Mouse (Mus musculus): ENCODE results near the gene Padi3. TPM values are rescaled to one million over a fixed set of nuclear protein-coding genes. Genes with fewer than 3 reads are reported as not detected.

The Padi3 gene
- total and polyA plus RNA-seq, 2 experiments from 2014 or later: 0.05 TPM; not detected in 1

- H3K4me2 ChIP-seq (ENCODE audit: low read depth, low read length): no peak overlapping the region
- WGBS: 71% methylated on average over 8 of the region's 8 CpGs
- no peak overlapping the region for H3K9ac ChIP-seq (replicated peaks; ENCODE audit: low read length)
- TF ChIP-seq CTCF (IDR thresholded peaks at IDR 0.05; ENCODE audit: low read depth): no peak
- H3K27ac ChIP-seq: no peak overlapping the region
- no peaks in the 10 kb centered on the region for H3K4me1 ChIP-seq (ENCODE audit: insufficient read depth, low read length)
- H3K36me3 ChIP-seq (ENCODE audit: insufficient read depth, low read length): no peaks in the 10 kb centered on the region
- H3K4me3 ChIP-seq (ENCODE audit: low read length): no peak overlapping the region
- ATAC-seq (no peak), DNase-seq (ENCODE audit: low spot score) (no peak)
- H3K9me3 ChIP-seq (ENCODE audit: low read length): no peaks in the 10 kb centered on the region
- H3K27me3 ChIP-seq (ENCODE audit: insufficient read depth, low read length): no peaks in the 10 kb centered on the region
Measured at GRCm38 (mm10) chr4:140812191-140812590, 1.7 kb upstream of the Padi3 start.

- TF ChIP-seq CTCF (IDR thresholded peaks at IDR 0.05; ENCODE audit: low read depth): no peak
- no peak for DNase-seq (ENCODE audit: low spot score)
- H3K9ac ChIP-seq (replicated peaks; ENCODE audit: low read length): no peak overlapping the region
- no peak overlapping the region for H3K4me2 ChIP-seq (ENCODE audit: low read depth, low read length)
- H3K9me3 ChIP-seq (ENCODE audit: low read length): no peaks in the 10 kb centered on the region
- ATAC-seq: no peak
- WGBS: 84% methylated on average over 8 of the region's 8 CpGs
- H3K4me3 ChIP-seq (ENCODE audit: low read length): no peak overlapping the region
- no peaks in the 10 kb centered on the region for H3K4me1 ChIP-seq (ENCODE audit: insufficient read depth, low read length)
- H3K27me3 ChIP-seq (ENCODE audit: insufficient read depth, low read length): no peaks in the 10 kb centered on the region
- H3K27ac ChIP-seq: no peak overlapping the region
- H3K36me3 ChIP-seq (ENCODE audit: insufficient read depth, low read length): no peaks in the 10 kb centered on the region
Measured at GRCm38 (mm10) chr4:140809118-140809517, 1.3 kb downstream of the Padi3 start.

- H3K4me3 ChIP-seq (ENCODE audit: low read length): no peak overlapping the region
- H3K36me3 ChIP-seq (ENCODE audit: insufficient read depth, low read length): no peaks in the 10 kb centered on the region
- TF ChIP-seq CTCF (IDR thresholded peaks at IDR 0.05; ENCODE audit: low read depth): no peak
- H3K27ac ChIP-seq: no peak overlapping the region
- DNase-seq (ENCODE audit: low spot score) (no peak), ATAC-seq (no peak)
- H3K9me3 ChIP-seq (ENCODE audit: low read length): no peaks in the 10 kb centered on the region
- no peak overlapping the region for H3K4me2 ChIP-seq (ENCODE audit: low read depth, low read length)
- H3K9ac ChIP-seq (replicated peaks; ENCODE audit: low read length): no peak overlapping the region
- no peaks in the 10 kb centered on the region for H3K4me1 ChIP-seq (ENCODE audit: insufficient read depth, low read length)
- no peaks in the 10 kb centered on the region for H3K27me3 ChIP-seq (ENCODE audit: insufficient read depth, low read length)
- 88% methylated on average over 9 of the region's 9 CpGs for WGBS
Measured at GRCm38 (mm10) chr4:140804601-140805000, 5.8 kb downstream of the Padi3 start.

- 82% methylated on average over 3 of the region's 3 CpGs for WGBS
- Histone ChIP-seq H3K4me2 (ENCODE audit: low read depth, low read length) (no peak overlapping the region), H3K9ac (replicated peaks; ENCODE audit: low read length) (no peak overlapping the region), H3K36me3 (ENCODE audit: insufficient read depth, low read length) (no peaks in the 10 kb centered on the region), H3K27ac (no peak overlapping the region), H3K4me1 (ENCODE audit: insufficient read depth, low read length) (no peaks in the 10 kb centered on the region), H3K4me3 (ENCODE audit: low read length) (no peak overlapping the region), H3K9me3 (ENCODE audit: low read length) (no peaks in the 10 kb centered on the region), H3K27me3 (ENCODE audit: insufficient read depth, low read length) (no peaks in the 10 kb centered on the region)
- DNase-seq (ENCODE audit: low spot score) (no peak), ATAC-seq (no peak)
- TF ChIP-seq CTCF (IDR thresholded peaks at IDR 0.05; ENCODE audit: low read depth): no peak
Measured at GRCm38 (mm10) chr4:140801364-140801763, 9.1 kb downstream of the Padi3 start.

GRCm38 (mm10) chr4:140796786-140797185, 13.7 kb downstream of the Padi3 start:
- Histone ChIP-seq H3K36me3 (ENCODE audit: insufficient read depth, low read length) (no peaks in the 10 kb centered on the region), H3K27ac (no peak overlapping the region), H3K4me3 (ENCODE audit: low read length) (no peak overlapping the region), H3K4me2 (ENCODE audit: low read depth, low read length) (no peak overlapping the region), H3K9ac (replicated peaks; ENCODE audit: low read length) (no peak overlapping the region), H3K27me3 (ENCODE audit: insufficient read depth, low read length) (no peaks in the 10 kb centered on the region), H3K4me1 (ENCODE audit: insufficient read depth, low read length) (no peaks in the 10 kb centered on the region), H3K9me3 (ENCODE audit: low read length) (no peaks in the 10 kb centered on the region)
- 80% methylated on average over 3 of the region's 3 CpGs for WGBS
- DNase-seq (ENCODE audit: low spot score) (no peak), ATAC-seq (no peak)
- no peak for TF ChIP-seq CTCF (IDR thresholded peaks at IDR 0.05; ENCODE audit: low read depth)

GRCm38 (mm10) chr4:140794678-140795077, 15.8 kb downstream of the Padi3 start:
- Histone ChIP-seq H3K27ac (no peak overlapping the region), H3K4me3 (ENCODE audit: low read length) (no peak overlapping the region), H3K4me1 (ENCODE audit: insufficient read depth, low read length) (no peaks in the 10 kb centered on the region), H3K36me3 (ENCODE audit: insufficient read depth, low read length) (no peaks in the 10 kb centered on the region), H3K27me3 (ENCODE audit: insufficient read depth, low read length) (no peaks in the 10 kb centered on the region), H3K4me2 (ENCODE audit: low read depth, low read length) (no peak overlapping the region), H3K9me3 (ENCODE audit: low read length) (no peaks in the 10 kb centered on the region), H3K9ac (replicated peaks; ENCODE audit: low read length) (no peak overlapping the region)
- no peak for DNase-seq (ENCODE audit: low spot score)
- WGBS: 80% methylated on average over 9 of the region's 9 CpGs
- no peak for ATAC-seq
- no peak for TF ChIP-seq CTCF (IDR thresholded peaks at IDR 0.05; ENCODE audit: low read depth)

GRCm38 (mm10) chr4:140793795-140794194, 16.7 kb downstream of the Padi3 start:
- ATAC-seq (no peak), DNase-seq (ENCODE audit: low spot score) (no peak)
- Histone ChIP-seq H3K4me1 (ENCODE audit: insufficient read depth, low read length) (no peaks in the 10 kb centered on the region), H3K4me2 (ENCODE audit: low read depth, low read length) (no peak overlapping the region), H3K27ac (no peak overlapping the region), H3K9me3 (ENCODE audit: low read length) (no peaks in the 10 kb centered on the region), H3K27me3 (ENCODE audit: insufficient read depth, low read length) (no peaks in the 10 kb centered on the region), H3K4me3 (ENCODE audit: low read length) (no peak overlapping the region), H3K9ac (replicated peaks; ENCODE audit: low read length) (no peak overlapping the region), H3K36me3 (ENCODE audit: insufficient read depth, low read length) (no peaks in the 10 kb centered on the region)
- WGBS: 38% methylated on average over 9 of the region's 9 CpGs
- peak; percentile 45 for TF ChIP-seq CTCF (IDR thresholded peaks at IDR 0.05; ENCODE audit: low read depth)
